Mouse (Mus musculus): ENCODE results near the gene Gpr143. TPM values are rescaled to one million over a fixed set of nuclear protein-coding genes. Genes with fewer than 3 reads are reported as not detected.

Gpr143 gene
- polyA plus RNA-seq (2017; shearing (Covaris generic)), result under 1 TPM in 1 of 2 experiments, not detected in 1; 0.39 TPM

GRCm38 (mm10) chrX:152781720-152782403 lies at the start of gene Gpr143:
TSS of gene Gpr143 (plus strand) at chrX:152781921.

GRCm38 (mm10) chrX:152768891-152769599 lies 12.7 kb upstream of the Gpr143 start, which contains the start of gene Shroom2:
TSS of gene Shroom2 (minus strand) at chrX:152769465.

Other genes starting within 250 kb of the Gpr143 start
- not detected for gene Cldn34a, start 218.6 kb upstream of the Gpr143 start, polyA plus RNA-seq (2017; shearing (Covaris generic))
- gene Shroom2, start 12.5 kb upstream of the Gpr143 start, polyA plus RNA-seq (2017; shearing (Covaris generic)), result under 1 TPM in 1 of 2 experiments, not detected in 1; 0.53 TPM
- under 1 TPM in 1 of 2 experiments, not detected in 1; 0.07 TPM for gene Usp51, start 224.5 kb downstream of the Gpr143 start, polyA plus RNA-seq (2017; shearing (Covaris generic))

Measured in inflammation-experienced regulatory T-cells (primary cell).